Mouse (Mus musculus) spleen, embryonic (tissue): ENCODE measurements at regions not wholly inside any gene's neighbourhood (a gene's known extent, or its start where the extent isn't known, plus 50 kb on each side); places are given as distances from the start of the nearest gene placed in this dataset.

Experiments
- CTCF ChIA-PET: fragments of 350-600 bp; sonication (Branson Sonifier 250); formaldehyde crosslinking; loops from one replicate; lab custom pipeline; 2022; lab: Charles Lee

- CTCF ChIA-PET = no interaction called here
Measured at GRCm38 (mm10) chr12:25792571-25793075, 622.4 kb downstream of the Rnf144a start.

- CTCF ChIA-PET = no interaction called here
Measured at GRCm38 (mm10) chr12:25790956-25791355, 624.1 kb downstream of the Rnf144a start.

- CTCF ChIA-PET = no interaction called here
Measured at GRCm38 (mm10) chr12:25785646-25786606, 629.1 kb downstream of the Rnf144a start.

DNA sequence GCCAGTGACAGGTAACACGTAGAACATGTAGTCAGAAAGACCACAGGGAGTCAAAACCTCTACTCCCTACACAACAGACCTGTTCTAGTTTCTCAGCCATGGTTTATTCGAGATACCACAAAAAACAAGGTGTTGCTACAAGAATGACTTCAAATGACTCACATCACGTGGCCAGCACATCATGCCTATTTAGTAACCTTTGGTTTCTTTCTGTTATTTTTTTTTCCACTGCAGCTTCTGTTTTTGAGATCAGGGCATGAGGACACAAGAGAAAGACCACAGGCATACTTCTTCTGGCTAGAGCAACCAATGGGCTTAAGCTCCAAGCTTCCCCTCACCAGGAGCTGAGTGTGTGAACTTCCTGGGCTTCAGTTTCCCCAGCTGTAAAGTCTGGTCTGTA, 630.7 kb downstream of the Rnf144a start:
- CTCF ChIA-PET = no interaction called here

DNA sequence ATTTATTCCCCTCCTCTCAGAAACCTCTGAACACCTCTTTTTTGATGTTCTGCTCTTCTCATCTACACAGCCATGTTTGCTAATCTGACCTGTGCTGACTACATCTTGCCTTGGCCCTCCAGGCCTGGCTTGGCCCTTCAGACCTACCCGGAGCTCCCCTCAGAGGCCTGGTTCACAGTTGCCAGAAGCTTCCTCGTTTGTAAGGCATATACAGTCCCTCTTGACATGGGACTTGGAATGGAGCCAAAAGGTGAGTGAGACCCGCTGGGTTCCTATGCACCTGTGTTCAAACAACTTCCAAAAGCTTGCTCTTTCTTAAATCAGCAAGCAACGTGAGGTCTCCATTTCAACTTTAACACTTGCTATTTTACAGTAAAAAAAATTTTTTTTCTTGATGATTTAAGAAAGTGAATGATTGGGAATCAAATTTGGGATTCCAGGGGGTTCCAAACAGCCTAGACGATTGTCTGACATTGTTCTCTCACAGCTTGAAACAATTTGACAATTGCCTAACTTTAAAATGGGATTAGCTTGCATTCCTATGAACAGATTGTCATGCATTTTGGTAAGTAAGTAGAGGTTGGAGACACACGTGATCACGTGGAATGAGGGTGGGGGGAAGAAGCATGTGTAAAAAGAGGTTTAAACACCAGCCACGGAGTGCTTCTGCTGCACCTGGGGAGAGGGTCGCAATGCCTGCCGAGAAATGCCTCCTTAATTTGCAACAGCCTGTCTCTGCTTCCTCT, 631.9 kb downstream of the Rnf144a start:
- CTCF ChIA-PET = no interaction called here

DNA sequence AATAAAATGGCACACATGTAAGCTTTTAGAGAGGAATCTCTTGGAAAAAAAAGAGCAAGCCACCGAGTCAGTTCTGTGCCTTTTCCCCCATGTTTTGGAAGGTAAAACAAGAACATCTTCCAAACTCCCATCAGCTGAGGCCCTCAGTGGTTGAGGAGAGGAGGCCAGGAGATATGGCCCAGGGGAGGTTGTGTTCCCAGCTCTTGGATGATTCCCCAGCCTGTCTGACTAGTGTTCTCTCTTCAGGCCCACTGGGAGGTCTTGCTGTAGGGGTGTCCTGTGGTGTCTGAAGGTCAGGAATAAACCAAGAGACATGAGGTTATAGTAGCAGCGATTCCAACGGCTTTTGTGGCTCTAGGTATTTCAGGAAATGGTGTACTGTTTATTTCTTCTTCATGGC, 643.2 kb downstream of the Rnf144a start:
- CTCF ChIA-PET = no interaction called here

- CTCF ChIA-PET = no interaction called here
Measured at GRCm38 (mm10) chr12:25768644-25769043, 646.4 kb downstream of the Rnf144a start.

- CTCF ChIA-PET = no interaction called here
Measured at GRCm38 (mm10) chr12:25763061-25763460, 652.0 kb downstream of the Rnf144a start.

DNA sequence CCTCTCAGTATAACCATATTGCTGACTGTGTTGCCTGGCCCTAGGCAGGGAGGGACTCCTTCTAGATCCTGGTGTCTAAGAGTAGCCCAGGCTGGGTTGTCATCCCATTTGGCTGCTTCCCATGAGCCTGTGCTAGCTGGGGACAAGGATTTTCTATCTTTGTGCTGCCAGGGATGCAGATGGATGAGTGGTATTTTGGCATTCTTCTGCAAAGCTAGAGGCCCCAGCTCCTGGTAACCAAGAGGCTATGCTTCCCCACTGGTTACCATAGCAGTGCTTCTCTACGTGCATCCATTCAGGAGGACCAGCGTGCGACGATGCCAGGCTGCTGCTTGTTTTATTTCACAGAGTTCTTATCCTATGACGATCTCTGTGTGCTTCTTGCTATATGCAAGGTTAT, 658.0 kb downstream of the Rnf144a start:
- CTCF ChIA-PET = no interaction called here

DNA sequence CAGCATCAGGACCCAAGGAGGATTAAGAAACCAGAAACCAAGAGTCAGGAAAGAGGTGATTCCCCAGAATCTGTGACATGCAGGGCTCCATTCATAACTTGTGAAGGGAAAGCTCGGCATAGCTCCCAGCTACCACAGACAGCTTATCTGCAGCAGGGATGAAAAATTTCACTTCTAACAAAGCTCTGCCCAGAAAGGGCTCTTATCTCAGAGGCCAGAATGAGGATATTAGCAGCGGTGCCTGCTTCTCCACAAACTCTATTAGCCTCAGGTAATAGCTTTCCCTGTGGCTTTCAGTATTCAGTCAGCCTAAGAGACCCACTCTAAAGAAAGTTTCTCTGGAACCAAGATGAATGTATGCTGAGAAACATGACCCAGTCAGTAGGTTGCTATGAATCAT, 636.9 kb upstream of the Id2 start:
- CTCF ChIA-PET = no interaction called here

- CTCF ChIA-PET = no interaction called here
Measured at GRCm38 (mm10) chr12:25725774-25726173, 628.8 kb upstream of the Id2 start.

DNA sequence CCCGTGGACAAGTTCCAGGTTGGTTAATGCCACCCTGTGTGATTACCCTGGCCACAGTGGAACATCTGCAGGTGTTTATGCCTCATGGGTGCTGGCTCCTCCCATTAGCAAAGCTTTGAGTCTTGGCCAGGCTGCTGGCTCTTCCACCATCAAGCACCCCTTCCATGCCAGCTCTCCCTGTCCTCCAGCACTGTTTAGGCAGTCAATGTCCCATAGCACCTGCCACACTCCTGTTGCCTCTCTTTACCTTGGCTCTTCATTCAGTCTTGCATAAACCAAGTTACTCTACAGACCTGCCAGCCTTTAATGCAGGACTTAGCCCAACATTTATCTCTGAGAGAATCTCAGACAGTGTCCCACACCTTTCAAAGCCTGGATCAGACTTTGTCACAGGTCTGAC, 614.2 kb upstream of the Id2 start:
- CTCF ChIA-PET = no interaction called here

- CTCF ChIA-PET = no interaction called here
Measured at GRCm38 (mm10) chr12:25703023-25703400, 606.1 kb upstream of the Id2 start.

GRCm38 (mm10) chr12:25702176-25703022, 605.5 kb upstream of the Id2 start:
- CTCF ChIA-PET = no interaction called here

DNA sequence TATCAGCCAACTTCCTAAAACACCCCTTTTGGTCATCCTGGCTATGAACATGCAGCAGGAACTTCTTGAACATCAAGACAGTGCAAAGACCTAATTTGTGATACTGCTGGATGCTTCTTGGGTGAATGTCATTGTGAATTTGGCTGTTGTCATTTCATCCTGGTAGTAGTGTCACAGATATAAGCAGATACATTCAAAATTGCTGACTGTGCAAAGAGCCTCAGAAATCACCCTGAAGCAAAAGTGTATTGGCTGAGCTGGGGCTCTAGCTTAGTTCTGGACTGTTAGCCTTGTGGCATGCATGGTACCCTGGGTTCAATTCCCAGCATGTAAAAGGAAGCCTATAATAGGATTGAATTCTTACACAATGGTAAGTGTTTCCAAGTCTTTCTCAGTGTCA, 590.1 kb upstream of the Id2 start:
- CTCF ChIA-PET = no interaction called here

GRCm38 (mm10) chr12:25676631-25677030, 579.7 kb upstream of the Id2 start:
- CTCF ChIA-PET = no interaction called here

DNA sequence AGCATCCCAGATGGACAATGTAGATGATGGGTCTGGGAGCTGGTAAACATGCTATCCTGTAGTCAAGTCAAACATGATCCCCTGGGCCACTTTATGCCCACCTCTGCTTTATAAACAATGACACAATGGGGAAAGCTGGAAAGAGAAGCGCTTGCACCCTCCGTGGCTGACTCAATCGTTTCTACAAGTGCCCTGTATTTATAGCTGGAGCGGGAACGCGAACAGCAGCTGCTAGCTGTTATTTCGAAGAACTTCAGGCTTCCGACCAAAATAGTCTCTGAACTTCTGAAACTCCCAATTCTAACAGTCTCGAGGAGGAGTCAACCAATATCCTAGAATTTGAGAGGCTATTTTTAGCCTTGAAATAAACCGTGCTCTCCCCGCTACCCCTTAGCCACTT, 571.4 kb upstream of the Id2 start:
- CTCF ChIA-PET = no interaction called here

DNA sequence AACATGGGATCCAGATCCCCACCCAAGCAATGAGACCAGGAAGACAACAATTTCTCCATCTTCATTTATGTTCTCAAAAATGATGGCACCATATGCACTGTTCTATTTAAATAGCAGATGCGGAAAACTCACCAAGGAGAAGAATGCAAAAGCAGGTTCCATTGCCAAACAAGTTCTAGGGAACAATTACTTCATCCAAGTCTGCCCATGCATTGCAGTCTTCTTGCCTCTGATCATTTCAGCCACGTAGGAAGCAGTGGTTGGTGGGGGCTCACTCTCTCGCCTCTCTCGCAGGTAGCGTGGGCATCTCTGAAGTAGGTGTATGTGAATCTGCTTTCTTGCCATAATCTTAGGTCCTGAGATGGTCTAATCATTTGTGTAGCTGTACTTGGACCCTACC, 557.5 kb upstream of the Id2 start:
- CTCF ChIA-PET = no interaction called here

DNA sequence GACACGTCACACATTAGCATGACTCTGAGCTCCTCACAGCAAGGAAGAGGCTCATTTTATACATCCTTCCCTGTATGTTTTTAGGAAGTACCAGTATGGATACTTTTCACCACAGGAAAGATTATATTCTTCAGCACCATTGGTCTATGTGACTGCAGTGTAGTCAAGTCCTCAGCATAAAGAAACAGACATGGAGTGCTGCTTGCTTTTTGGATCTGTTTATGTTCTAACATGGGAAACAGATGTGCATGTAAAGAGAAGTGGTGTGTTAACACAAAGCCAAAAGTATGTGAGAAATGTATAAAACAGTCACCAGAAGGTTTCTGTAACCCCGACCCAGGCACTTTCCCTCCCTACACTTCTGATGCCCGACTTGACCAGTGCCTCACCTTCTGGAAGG, 553.3 kb upstream of the Id2 start:
- CTCF ChIA-PET = no interaction called here

GRCm38 (mm10) chr12:25628081-25628480, 531.1 kb upstream of the Id2 start:
- CTCF ChIA-PET = no interaction called here

- CTCF ChIA-PET = no interaction called here
Measured at GRCm38 (mm10) chr12:25625858-25626257, 528.9 kb upstream of the Id2 start.

- CTCF ChIA-PET = no interaction called here
Measured at GRCm38 (mm10) chr12:25623449-25623848, 526.5 kb upstream of the Id2 start.
